Mouse (Mus musculus) forelimb bud, embryonic 11.5 days (tissue): ENCODE results near the gene Mul1.
A peak's percentile ranks its signal among the peaks of the same experiment; 100 is the strongest.

Experiments
- DNase-seq: peaks from one replicate; pipeline ENCODE4 v3.0.0-alpha.2; 2012; ENCODE audit warnings: low read depth, low spot score

Mul1 gene

DNA sequence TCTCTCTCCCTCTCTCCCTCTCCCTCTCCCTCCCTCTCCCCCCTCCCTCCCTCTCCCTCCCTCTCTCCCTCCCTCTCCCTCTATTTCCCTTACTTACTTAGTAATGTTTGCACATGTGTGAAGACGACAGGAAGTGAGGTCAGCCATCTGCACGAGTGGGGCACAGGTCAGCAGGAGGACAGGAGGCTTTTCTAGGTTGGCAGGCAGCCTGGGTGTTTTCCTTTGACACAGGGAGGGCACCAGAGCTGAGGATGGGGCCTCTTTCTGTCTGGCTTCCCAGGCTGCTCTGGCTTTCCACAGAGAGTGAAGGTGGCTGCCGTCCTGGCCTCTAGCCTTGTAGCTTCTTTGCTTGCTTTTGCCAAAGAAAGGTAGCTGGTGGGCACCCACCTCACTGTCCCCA lies 5.6 kb downstream of the Mul1 start:
- DNase-seq: no peak

DNA sequence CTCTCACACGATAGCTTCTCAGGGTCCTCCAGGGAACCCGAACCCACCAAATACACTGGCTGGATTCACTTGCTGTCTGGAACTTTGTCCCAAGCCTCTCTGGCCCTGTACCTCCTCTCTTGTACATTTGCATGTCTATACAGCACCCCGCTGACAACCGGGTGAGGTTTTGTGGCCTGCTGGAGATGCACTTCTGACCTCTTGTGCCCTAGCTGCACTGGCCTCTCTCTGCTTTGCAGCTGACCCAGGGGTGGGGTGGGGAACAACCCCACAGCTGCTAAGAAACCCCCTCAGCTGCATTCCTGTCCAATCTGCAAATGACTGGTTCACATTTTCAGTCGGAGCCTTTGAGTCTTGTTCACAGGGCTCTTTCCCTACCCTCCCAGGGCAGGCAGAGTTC lies 10.5 kb downstream of the Mul1 start:
- no peak for DNase-seq

DNA sequence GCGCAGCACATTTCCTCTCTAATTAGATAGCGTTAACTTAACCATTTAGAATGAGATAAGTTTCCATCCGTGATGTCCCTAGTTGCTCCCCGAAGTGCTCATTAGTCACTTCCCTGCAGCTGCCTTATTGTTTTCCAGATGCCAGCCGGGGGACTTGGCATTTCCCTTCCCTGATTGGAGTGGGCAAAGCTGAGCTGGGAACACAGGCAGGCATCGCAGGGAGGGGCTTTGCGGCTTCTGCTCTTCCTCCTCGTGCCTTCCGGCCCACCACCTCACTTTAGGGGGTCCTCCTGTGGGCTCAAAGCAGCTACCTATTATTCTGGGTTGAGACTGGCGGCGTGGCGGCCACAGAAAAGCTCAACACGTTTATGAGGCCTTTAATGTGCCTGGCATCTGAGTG lies 12.5 kb downstream of the Mul1 start:
- DNase-seq: no peak

DNA sequence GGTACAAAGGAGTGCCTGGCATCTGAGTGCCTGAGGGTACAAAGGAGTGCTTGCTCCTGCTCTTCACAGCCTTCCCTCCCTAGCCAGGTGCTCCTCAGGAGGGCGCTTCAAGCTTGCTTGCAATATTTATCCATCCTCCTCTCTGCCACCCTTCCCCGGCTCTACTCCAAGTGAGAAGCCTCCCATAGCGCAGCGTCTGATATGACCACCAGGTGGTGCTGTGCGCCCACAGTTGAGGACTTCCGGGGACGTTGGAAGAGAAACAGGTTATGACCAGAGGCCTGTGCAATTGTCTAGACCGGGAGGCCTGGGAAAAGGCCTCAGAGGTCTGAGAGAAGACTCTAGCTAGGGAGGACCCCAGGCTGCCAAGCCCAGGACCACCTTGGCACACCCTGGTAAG lies 12.9 kb downstream of the Mul1 start:
- peak; percentile 91 for DNase-seq

DNA sequence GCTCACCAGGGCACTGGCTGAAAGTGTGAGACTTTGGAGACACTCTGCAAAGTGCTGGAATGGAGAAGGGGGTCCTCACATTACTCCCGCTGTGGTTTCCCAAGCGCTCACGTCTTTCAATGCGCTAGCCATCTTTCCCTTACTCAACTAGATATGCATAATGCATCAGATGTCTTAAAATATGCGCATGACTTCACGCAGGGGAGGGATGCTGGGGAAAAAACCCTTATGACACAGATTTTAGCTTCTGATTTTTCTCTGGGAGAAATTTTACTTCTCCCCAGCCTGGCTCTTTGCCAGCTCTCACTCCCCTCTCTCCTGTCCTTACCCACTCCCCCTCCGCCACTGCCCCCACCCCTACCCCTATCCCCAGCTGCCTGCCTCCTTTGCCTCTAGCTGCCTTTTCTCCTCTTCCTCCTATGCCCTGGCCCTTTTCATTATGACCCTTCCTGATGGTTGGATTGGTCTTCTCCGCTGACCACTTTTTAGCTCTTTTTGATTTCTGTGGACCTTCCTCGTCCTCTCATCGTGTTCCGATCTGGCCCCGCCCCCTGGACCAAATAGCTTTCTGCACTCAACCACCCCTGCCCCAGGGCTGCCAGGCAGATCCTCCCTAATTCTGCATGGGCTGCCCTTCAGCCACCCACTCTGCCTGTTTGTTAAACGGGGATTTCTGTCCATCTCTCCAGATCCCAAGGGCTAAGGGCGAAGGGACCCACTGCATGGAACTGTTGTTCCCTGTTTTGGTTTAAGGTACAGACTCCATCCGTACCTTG lies 13.5 kb downstream of the Mul1 start:
- DNase-seq: no peak

DNA sequence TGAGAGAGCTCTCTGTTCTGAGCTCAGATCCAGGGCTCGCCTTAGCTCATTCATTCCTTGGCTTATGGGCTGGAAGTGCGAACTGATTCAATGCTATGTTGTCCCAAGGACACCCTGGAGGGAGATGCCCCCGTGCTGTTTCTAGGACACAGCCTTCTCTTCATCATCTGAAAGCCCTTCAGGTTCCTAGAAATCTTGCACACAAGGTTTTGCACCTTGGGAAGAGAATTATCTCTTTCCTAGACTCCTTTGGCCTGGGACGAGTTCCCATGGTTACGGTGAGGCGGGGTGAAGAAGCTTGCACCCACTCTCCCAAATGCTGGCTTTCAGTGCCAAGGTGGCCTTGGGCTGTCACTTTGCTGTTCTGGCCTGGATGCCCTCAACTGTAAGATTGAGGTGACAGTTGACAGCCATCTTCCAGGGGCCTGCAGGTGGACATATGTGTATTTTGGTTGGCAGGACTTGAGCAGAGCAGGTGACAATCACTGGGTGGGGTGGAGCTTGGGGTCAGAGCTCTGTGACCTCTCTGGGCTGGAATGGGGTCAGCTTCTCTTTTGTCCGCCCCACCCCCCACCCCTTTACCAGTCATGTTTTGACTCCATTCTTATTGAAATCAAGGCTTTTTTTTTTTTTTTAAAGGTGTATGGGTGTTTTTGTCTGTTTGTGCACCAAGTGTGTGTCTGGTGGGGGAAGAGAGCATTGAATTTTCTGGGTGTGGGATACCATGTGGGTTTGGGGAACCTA lies 14.6 kb downstream of the Mul1 start:
- DNase-seq: no peak

DNA sequence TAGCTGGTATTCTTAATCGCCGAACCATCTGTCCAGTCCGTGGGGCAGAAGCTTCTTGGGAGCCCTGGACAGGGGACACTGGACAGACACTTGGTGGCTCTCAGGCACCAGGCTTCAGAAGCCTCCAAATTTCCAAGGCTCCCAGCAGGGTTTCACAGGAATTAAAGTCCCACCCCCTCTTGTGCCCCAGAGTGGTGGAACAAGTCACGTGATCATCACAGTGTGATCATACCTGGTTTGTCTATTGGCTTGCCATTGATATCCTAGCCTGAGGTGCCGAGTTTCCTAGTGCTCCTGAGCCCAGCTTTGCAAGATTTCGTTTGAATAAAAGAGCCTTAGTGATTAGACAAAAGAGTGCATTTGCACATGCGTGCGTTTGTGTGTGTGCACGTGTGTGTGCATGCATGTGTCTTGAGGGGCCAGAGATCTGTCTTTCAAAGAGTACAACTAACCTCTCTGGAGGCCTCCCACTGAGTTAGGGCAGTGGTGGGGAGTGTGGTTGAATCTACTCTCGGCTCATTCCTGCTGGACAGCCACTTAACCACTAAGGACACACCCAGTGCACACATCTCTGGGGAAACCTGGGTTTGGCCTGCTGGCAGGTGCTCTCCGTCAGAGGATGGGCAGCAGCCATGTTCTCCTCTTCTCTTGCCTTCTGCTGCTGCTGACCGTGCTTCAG lies 15.3 kb downstream of the Mul1 start:
- no peak for DNase-seq

DNA sequence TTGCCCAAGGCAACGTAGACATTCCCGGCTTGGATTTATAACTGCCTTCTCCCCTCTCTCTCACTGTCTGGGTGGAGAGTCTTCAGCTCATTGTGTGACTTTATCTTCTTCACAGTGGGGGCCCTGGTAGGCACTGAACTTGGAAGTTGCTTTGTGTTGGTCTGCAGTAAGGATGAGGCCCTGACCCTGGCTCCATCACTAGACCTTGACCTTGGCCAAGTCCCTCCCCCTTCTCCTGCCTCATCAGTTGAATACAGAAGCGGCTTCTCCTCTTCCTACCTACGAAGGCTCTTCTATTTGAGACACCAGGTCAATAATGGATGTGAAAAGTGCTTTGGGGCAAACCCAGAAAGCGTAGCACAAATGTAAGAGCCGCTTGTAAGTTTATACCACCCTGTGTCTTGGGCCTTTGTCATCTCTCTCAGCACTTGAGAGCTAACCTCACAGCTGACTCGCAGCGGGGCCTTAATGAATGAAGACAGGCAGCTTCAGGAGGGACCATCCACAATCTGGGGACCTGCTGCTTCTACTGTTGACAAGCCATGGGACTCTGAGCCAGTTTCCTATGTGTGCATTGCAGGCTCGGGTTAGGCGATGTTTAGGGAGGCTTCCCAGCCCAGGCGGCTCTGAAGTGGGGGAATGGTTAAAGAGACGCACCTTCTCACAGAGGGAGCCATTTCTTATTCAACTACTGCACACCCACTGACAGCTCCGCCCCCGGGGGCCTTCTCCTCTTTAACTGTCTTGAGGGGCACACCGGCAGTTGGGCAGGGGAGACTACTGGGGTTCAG lies 18.0 kb downstream of the Mul1 start:
- no peak for DNase-seq

DNA sequence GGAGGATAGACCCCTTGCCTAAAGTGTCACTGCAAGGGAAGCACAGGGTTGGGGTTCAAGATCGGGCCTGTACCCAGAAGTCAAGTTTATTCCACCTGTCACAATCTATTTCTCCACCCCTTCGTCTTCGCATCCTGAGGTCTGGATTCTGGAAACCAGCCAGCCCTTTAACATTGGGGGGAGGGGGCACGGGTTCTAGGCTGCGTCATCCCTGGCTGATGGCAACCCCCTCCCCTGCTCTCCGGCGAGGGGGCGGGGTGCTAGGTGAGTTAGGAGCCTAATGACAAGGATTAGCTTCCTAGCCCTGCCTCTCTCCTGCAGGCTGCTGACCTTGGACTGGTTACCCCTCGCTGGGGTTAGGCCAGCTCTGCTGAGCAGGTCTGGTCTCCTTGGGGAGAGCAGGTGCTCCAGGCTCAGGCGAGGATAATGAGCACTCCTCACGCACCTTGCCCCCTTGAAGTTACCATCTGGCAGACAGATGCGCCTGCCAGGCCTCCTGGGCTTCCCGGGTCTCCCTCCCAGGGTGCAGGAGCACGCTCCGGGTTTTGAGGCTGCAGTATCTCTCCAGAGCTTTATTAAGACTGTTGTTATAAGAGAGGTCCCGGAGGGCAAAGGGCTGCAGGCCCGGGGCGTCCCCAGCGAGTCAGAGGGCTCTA lies 18.8 kb downstream of the Mul1 start:
- DNase-seq: peak; percentile 63

DNA sequence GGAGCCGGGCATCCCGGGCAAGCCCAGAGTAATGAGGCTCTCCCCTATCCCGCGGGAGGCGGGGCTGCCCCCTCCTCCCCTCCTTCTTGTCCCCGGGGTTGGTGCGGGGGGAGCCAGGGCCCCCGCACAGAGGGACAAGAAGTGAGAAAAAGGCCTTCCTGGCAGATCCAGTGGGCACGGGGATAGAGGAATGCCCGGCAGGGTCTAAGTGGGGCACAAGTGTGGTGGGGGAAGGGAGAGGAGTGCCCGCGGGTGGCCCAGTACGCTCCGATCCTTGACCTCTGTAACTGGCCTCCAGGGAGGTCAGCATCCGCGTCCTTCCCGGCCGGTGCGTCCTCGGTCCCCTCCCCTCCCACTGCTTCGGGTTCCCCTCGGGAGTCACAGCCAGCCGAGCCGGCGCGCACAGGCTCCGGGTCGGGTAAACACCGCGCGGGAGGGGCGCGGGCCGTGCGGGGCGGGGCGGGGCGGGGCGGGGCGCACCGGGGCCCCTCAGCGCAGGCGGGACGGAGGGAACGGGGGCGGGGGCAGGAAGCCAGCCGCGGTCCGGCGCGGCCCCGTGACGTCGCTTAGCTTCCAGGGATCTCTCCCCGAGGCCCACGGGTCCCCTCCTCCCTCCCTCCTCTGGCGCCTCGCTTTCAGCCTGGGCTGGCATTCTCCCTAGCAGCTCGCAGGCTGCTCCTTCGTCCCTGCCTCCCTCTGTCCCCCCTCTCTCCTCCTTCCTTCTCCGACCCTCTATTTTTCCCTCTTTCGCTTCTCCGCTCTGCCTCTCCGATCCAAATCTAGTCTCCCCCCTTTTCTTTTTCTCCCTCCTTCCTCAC lies 19.5 kb downstream of the Mul1 start, which contains the start of gene Camk2n1:
TSS of gene Camk2n1 (plus strand) at position 562 of the 818 bp plus-strand sequence.
- peak; percentile 50 for DNase-seq

DNA sequence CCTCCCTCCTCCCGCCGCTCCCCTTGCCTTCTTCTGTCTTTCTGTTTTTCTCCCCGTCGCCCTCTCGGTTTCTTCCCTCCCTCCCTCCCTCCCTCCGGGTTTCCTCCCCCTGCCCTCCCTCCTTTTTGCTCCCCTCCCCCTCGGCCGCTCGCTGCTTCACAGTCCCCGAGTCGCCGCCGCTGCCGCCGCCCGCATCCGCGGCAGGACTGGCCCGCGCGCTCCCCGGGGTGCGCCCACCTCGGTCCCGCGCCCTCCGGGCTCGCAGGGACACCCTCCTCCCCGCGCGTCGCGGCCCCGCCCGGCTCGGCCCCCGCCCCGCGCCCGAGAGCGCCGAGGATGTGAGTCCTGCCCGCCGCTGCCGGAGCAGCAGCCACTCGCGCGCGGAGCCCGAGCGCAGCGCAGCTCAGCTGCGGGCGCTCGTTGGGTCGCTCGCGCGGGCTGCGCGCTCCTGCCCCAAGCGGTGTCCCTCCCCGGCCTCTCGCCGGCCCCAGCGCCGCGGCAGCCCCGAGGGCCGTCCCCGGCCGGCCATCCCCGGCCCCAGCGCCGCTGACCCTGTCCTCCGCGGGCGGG lies 20.2 kb downstream of the Mul1 start:
- peak; percentile 44 for DNase-seq

DNA sequence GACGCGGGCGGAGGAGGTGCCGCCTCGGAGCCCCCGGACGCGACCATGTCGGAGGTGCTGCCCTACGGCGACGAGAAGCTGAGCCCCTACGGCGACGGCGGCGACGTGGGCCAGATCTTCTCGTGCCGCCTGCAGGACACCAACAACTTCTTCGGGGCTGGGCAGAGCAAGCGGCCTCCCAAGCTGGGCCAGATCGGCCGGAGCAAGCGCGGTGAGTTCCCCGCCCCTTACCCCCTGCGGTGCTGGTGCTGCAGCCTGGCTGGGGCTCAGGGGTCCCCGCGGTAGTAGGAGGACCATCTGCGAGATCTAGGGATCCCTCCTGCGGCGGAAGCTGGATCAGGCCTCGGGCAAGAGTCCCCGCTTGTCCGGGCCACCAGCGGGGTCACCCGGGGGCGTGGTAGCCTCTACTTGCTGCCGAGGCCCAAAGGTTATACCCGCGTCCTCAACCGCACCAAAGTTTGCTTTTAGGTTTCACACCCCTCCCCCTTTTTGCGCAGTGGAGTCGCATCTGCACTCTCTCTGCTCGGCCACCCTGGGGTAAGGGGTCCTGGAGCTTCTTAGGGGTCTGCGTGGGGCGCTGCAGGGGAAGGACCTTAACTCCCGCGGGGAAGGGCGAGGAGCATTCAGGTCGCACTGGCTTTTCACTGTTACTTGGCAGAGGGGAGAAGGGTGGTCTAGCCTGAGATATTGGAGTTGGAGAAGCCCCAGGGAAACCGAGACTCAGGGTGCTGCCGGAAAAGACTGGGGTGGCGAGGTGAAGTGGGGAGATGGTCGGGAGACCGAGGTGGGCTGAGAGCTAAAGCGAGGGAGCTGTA lies 20.9 kb downstream of the Mul1 start:
- no peak for DNase-seq

DNA sequence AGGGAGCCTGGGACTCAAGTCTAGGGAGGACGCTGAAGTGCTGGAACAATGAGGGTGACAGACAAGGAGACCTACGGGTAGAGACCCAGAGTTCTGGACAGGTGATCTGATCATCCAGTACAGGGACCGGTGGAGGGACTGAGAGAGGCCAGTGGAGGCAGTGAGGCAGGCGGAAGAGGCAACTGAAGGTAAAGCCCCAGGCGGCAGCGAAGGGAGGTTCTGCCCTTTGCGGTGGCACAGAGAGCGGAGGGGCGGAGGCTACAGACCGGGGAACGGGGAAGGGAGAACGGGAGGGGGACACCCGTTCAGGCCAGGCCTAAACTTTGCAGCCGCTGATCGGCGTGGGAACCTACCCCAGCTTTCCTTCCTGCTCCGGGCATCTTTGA lies 21.5 kb downstream of the Mul1 start:
- DNase-seq: no peak

DNA sequence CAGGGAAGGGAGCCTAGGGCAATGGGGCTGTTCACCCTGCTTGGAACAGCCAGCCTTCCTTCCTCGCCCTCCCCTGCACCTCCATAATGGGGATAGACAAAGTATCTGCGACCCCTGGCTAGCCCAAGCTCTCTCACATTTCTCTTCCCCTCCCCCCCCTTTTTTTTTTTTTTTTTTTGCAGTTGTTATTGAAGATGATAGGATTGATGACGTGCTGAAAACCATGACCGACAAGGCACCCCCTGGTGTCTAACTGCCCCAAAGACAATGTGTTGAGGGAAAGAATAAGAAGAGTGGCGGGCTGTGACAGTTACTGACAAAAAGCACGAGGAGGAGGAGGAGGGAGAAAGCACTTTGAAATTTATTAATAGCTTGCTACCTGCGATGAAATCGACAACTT lies 22.1 kb downstream of the Mul1 start:
- no peak for DNase-seq

DNA sequence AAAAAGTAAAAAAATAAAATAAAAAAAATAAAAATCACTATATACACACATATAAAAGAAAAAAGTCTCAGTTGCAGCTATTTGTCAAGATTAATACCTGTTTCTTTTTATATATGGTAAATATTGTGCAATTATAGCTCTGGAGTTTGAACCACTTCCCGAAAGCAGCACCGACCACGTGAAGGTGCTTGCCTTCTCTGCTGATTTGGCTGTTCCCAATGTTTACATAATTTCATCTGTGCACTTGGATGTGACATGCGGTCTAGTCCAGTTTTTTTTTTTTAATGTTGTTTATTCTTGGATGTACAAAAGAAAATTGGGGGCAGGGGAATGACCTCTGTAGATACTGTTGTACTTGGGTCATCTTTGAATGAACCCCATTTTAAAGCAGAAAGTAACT lies 22.6 kb downstream of the Mul1 start:
- DNase-seq: no peak

DNA sequence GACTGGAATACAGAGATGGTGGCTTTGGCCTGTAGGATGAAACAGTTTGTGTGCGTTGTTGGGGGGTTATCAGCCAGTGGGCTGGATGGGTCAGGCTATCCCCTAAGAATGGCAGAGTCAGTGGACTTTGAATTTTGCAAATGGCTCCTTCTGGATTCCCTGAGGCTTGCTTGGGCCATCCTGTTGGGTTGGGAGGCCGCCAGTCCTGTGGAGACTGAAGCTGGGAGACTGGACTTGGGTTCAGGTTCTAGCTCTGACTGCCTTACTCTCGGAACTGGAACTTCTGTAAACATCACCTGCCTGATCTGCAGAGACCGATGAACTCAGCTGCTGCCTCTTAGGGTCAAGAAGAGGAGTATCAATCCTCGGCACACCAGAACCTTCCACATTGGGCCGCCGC lies 23.7 kb downstream of the Mul1 start:
- DNase-seq: no peak

DNA sequence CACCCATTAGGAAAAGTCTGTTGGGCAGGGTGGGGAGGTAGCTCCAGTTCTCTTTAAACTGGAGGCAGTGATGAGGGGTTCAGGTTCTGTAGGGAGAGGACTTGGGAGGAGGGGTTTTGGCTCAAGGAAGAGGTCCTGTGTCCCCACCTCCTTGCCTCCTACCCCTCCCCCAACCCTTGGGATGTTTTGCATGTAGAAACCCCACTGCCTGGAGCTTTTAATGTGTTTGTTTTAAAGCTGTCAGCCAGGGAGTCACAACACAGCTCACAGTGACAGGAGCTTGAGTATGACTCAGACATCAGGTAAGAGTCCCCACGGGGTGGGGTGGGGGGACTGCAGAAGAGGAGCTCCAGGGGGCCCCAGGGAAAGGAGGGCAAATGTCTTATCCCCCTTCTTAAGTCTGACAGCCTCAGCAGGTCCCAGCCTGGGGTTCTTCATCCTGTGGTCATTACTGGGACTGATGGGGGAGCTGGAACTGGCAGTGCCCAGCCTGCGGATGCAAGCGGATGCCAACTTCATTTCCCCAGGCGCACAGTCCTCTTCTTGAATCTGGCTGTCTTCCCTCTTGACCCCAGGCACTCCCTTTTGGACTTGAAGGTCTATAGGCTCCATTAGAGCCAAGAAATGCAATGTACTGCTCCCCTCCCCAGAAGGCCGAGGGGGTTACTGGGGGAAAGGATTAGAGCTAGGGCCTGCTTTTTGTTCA lies 24.4 kb downstream of the Mul1 start:
- no peak for DNase-seq

DNA sequence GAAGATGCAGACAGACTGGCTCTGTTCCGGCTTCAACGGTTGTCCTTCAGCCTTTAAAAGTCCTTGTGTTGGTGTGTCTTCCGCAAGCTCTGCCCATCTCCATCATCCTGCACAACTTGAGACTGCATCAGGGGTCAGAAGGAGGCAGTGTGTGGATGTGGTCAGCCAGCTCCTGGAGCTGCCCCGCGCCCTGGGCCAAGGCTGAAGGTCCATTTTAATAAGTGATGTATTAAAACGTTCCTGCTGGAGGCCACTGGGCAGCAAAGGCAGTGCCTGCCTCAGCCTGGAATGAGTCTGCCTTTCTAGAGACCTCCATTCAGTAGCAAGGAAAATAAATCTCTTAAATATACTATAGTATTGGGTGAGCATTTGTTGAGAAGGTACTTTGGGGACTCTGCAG lies 25.3 kb downstream of the Mul1 start:
- no peak for DNase-seq

DNA sequence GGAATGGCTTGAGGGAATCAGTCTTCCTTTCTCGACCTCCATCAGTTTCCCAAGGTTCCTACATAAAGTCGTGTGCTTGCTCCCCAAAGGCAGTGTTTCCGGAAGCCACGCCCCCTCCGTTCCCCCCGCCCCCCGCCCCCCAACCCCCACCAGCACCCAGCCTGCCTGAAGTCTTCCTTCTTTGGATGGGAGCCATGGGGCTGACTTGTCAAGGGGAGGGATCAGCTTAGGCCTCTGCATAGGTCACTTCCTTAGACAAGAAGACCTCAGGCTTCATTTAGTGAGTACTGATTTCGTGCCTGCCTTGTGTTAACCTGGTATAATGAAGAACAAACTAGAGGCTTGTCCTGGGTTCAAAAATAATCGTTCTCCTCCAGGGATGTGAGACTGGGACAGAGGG lies 26.4 kb downstream of the Mul1 start:
- DNase-seq: no peak
